Mouse (Mus musculus) ES-E14 (cell line): ENCODE data around the gene Ranbp10. TPM values are rescaled to one million over a fixed set of nuclear protein-coding genes. Genes with fewer than 3 reads are reported as not detected.

Experiments
- DNase-seq: peaks from one replicate; pipeline ENCODE4 v3.0.0-alpha.2; 2013; ENCODE audit warnings: low read depth, low spot score
- H3K27ac ChIP-seq: 2 replicates; pipeline ENCODE4 v1.5.1; 2012; ENCODE audit warnings: low read depth, mild to moderate bottlenecking, low read length, moderate library complexity, mixed read lengths; ENCODE audit not compliant: poor library complexity, insufficient read depth, severe bottlenecking
- H3K36me3 ChIP-seq: 2 replicates; pipeline ENCODE4 v1.6.1; 2012; ENCODE audit warnings: mild to moderate bottlenecking, low read length, moderate library complexity, mixed read lengths; ENCODE audit not compliant: control insufficient read depth, poor library complexity, insufficient read depth, severe bottlenecking
- H3K4me1 ChIP-seq, 2 experiments: fragments of 150-350 bp in 1 of 2; sonication (generic) in 1 of 2; 2 replicates each; pipeline ENCODE4 v1.6.1; 2012; ENCODE audit warnings: low read length in 2 of 2, mild to moderate bottlenecking in 1 of 2, mixed read lengths in 1 of 2; ENCODE audit not compliant: control insufficient read depth in 2 of 2, insufficient read depth in 2 of 2, poor library complexity in 1 of 2
- H3K4me3 ChIP-seq, 2 experiments: fragments of 150-350 bp in 1 of 2; sonication (generic) in 1 of 2; 2 replicates each; pipeline ENCODE4 v1.5.1; 2012; ENCODE audit warnings: low read length in 2 of 2, low read depth in 1 of 2, mild to moderate bottlenecking in 1 of 2, mixed read lengths in 1 of 2; ENCODE audit not compliant: insufficient read depth in 1 of 2, poor library complexity in 1 of 2, severe bottlenecking in 1 of 2
- H3K9ac ChIP-seq: 2 replicates; pipeline ENCODE4 v1.6.1; 2012; ENCODE audit warnings: low read depth, mild to moderate bottlenecking, low read length, mixed read lengths; ENCODE audit not compliant: poor library complexity, insufficient read depth, severe bottlenecking
- H3K9me3 ChIP-seq: fragments of 150-350 bp; sonication (generic); 2 replicates; pipeline ENCODE4 v1.6.1; 2012; ENCODE audit warnings: low read depth, mild to moderate bottlenecking, low read length; ENCODE audit not compliant: control insufficient read depth, insufficient read depth
- CHD2 ChIP-seq: IDR thresholded peaks from 2 replicates; pipeline ENCODE4 v1.6.1; 2014; ENCODE audit warnings: mild to moderate bottlenecking, low read depth, low read length, inconsistent platforms
- HCFC1 ChIP-seq: IDR thresholded peaks from 2 replicates; pipeline ENCODE4 v1.6.1; 2012; ENCODE audit warnings: low read length, inconsistent platforms, borderline replicate concordance; ENCODE audit not compliant: insufficient read depth
- MAFK ChIP-seq: IDR thresholded peaks from 2 replicates; pipeline ENCODE4 v1.6.1; 2014; ENCODE audit warnings: mild to moderate bottlenecking, low read depth, low read length, inconsistent platforms; ENCODE audit not compliant: insufficient read depth
- ZC3H11A ChIP-seq: IDR thresholded peaks from 2 replicates; pipeline ENCODE4 v1.6.1; 2012; ENCODE audit warnings: low read depth, mild to moderate bottlenecking, inconsistent platforms, low read length, borderline replicate concordance
- ZNF384 ChIP-seq: IDR thresholded peaks from 2 replicates; pipeline ENCODE4 v1.6.1; 2012; ENCODE audit warnings: low read depth, low read length, inconsistent platforms
- in situ Hi-C, 2 experiments: fragments of 600-800 bp; cut with MboI; formaldehyde crosslinking; loops; one replicate each; pipeline ENCODE4 v1.15.1; 2025; ENCODE audit warnings: low sequenced_read_pairs in 2 of 2, inconsistent platforms in 1 of 2; ENCODE audit not compliant: unreplicated experiment in 2 of 2
- total RNA-seq: library from RNA; depleted of rRNA; stranded (reverse); fragments of 300-350 nt; gene quantifications from 2 replicates; pipeline ENCODE4 v1.2.3, GENCODE M21; 2012

Ranbp10 gene
- total RNA-seq, 1 experiment = 13.7 TPM

- peaks cover 2% of the 10 kb centered on the region; the same call in 1 of the 2 replicates for H3K36me3 ChIP-seq
- H3K27ac ChIP-seq = no peak overlapping the region
- in situ Hi-C loops = no loop called here
These were observed 14.6 kb downstream of the Ranbp10 start for GRCm38 (mm10) chr8:105812511-105812910.

GRCm38 (mm10) chr8:105811543-105811942 is 15.6 kb downstream of the Ranbp10 start:
- in situ Hi-C loops = no loop called here
- DNase-seq = no peak
- TF ChIP-seq ZNF384 (no peak), HCFC1 (no peak), ZC3H11A (no peak), MAFK (no peak), CHD2 (no peak)
- Histone ChIP-seq H3K4me3 (no peak overlapping the region), H3K36me3 (peaks cover 2% of the 10 kb centered on the region; the same call in 1 of the 2 replicates), H3K9ac (no peak overlapping the region), H3K27ac (no peak overlapping the region), H3K9me3 (no peaks in the 10 kb centered on the region), H3K4me1 (no peaks in the 10 kb centered on the region)

More at GRCm38 (mm10) chr8:105812511-105812910, 14.6 kb downstream of the Ranbp10 start:
- no peaks in the 10 kb centered on the region for H3K4me1 ChIP-seq
- no peak overlapping the region for H3K4me3 ChIP-seq
- no peaks in the 10 kb centered on the region for H3K9me3 ChIP-seq
- no peak for DNase-seq
- TF ChIP-seq HCFC1 (no peak), MAFK (no peak), ZNF384 (no peak), ZC3H11A (no peak), CHD2 (no peak)
- H3K9ac ChIP-seq = no peak overlapping the region

- H3K4me1 ChIP-seq = no peaks in the 10 kb centered on the region
- H3K27ac ChIP-seq = no peak overlapping the region; the same call in 1 of the 2 replicates
- no peak overlapping the region for H3K4me3 ChIP-seq
- DNase-seq = no peak
- no peaks in the 10 kb centered on the region for H3K9me3 ChIP-seq
- peaks cover 2% of the 10 kb centered on the region; the same call in 1 of the 2 replicates for H3K36me3 ChIP-seq
- in situ Hi-C loops = no loop called here
- TF ChIP-seq ZC3H11A (no peak), HCFC1 (no peak), MAFK (no peak), CHD2 (no peak), ZNF384 (no peak)
- H3K9ac ChIP-seq = no peak overlapping the region
These were observed 16.1 kb downstream of the Ranbp10 start for GRCm38 (mm10) chr8:105811061-105811460.

- DNase-seq = no peak
- in situ Hi-C loops = no loop called here
- no peak for TF ChIP-seq ZC3H11A
- TF ChIP-seq MAFK = no peak
- no peak for TF ChIP-seq CHD2
- TF ChIP-seq HCFC1 = no peak
- no peak for TF ChIP-seq ZNF384
- no peak overlapping the region for H3K9ac ChIP-seq
- H3K9me3 ChIP-seq = no peaks in the 10 kb centered on the region
- no peak overlapping the region for H3K27ac ChIP-seq
- peaks cover 2% of the 10 kb centered on the region; the same call in 1 of the 2 replicates for H3K36me3 ChIP-seq
- no peak overlapping the region for H3K4me3 ChIP-seq
- H3K4me1 ChIP-seq = no peaks in the 10 kb centered on the region
These were observed 16.8 kb downstream of the Ranbp10 start for GRCm38 (mm10) chr8:105810245-105810786.

GRCm38 (mm10) chr8:105808480-105808879 is 18.7 kb downstream of the Ranbp10 start:
- H3K36me3 ChIP-seq = peaks cover 2% of the 10 kb centered on the region
- in situ Hi-C loops = no loop called here

More at GRCm38 (mm10) chr8:105808480-105808879, 18.7 kb downstream of the Ranbp10 start:
- Histone ChIP-seq H3K27ac (no peak overlapping the region), H3K4me1 (no peaks in the 10 kb centered on the region), H3K9me3 (no peaks in the 10 kb centered on the region), H3K9ac (no peak overlapping the region), H3K4me3 (no peak overlapping the region)
- TF ChIP-seq HCFC1 (no peak), ZC3H11A (no peak), MAFK (no peak), CHD2 (no peak), ZNF384 (no peak)
- DNase-seq = no peak
